Mouse (Mus musculus): Measurements from ENCODE around the gene Cdc42ep3. TPM values are rescaled to one million over a fixed set of nuclear protein-coding genes. Genes with fewer than 3 reads are reported as not detected.
A peak's percentile ranks its signal among the peaks of the same experiment; 100 is the strongest.

The Cdc42ep3 gene
- total and polyA plus RNA-seq, 3 experiments: 3.9 to 30.8 (median 7.6) TPM

DNA sequence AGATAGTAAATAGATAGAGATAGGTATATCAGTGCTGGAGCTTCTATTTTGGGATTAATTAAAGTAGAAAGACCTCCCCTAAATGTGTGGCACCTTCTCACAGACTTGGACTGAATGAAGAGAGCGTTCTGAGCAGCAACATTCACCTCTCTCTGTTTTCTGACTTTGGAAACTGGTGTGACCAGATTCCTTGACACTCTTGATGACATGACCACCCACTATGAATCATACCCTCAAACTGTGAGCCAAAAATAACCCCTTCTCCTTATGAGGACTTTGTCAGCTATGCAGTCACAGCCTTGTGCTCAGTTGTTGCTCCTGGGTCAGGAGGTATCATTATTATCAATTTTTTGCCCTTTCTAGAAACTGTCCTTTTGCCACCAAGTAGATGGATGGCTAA lies 55.0 kb downstream of the Cdc42ep3 start:
- Histone ChIP-seq H3K27me3 (replicated peaks) (no peaks in the 10 kb centered on the region), H3K36me3 (replicated peaks in 1 of 2; ENCODE audit: control insufficient read depth in 1 of 2, insufficient read depth in 1 of 2, low read length in 1 of 2) (no peaks in the 10 kb centered on the region), H3K27ac (ENCODE audit: insufficient read depth, low read depth) (no peak overlapping the region), H3K9ac (ENCODE audit: insufficient read depth, low read depth) (no peak overlapping the region), H3K4me2 (ENCODE audit: insufficient read depth, low read depth, poor library complexity, severe bottlenecking) (no peak overlapping the region), H3K9me3 (replicated peaks; ENCODE audit: low read length) (peaks cover 3% of the 10 kb centered on the region), H3K4me1 (ENCODE audit: control insufficient read depth in 1 of 2, insufficient read depth in 2 of 2) (peaks cover 5 to 45% of the 10 kb centered on the region in 2 experiments), H3K4me3 (replicated peaks in 1 of 3; ENCODE audit: low read depth in 2 of 3, low read length in 2 of 3, poor library complexity in 1 of 3) (no peak overlapping the region), H3K79me2 (replicated peaks; ENCODE audit: control insufficient read depth, extremely low read depth, insufficient read depth, poor library complexity, severe bottlenecking) (no peaks in the 10 kb centered on the region)
- DNase-seq (ENCODE audit: extremely low read depth): no peak
- in situ Hi-C loops (cut with MboI; ENCODE audit: low pct_ligation_motif_present, low pct_unique_long_range_greater_than_20kb, low sequenced_read_pairs) (no loop called here), dilution Hi-C loops (cut with MboI; ENCODE audit: extremely low pct_ligation_motif_present, extremely low pct_unique_long_range_greater_than_20kb, low sequenced_read_pairs) (no loop called here)
- TF ChIP-seq UBTF (IDR thresholded peaks at IDR 0.05; ENCODE audit: low read depth, low read length) (no peak), CHD2 (IDR thresholded peaks at IDR 0.05; ENCODE audit: low read length) (no peak), NRF1 (IDR thresholded peaks at IDR 0.05; ENCODE audit: low read depth, low read length) (no peak), CTCF (conservative IDR thresholded peaks at IDR 0.05 in 1 of 2, IDR thresholded peaks at IDR 0.05 in 1 of 2; ENCODE audit: low read depth in 2 of 2, low read length in 2 of 2) (no peak), HCFC1 (IDR thresholded peaks at IDR 0.05; ENCODE audit: low read depth, low read length) (no peak), MAFK (IDR thresholded peaks at IDR 0.05; ENCODE audit: insufficient replicate concordance, low read length) (no peak), E2F4 (IDR thresholded peaks at IDR 0.05; ENCODE audit: insufficient replicate concordance, low read depth, low read length) (no peak), ELF1 (IDR thresholded peaks at IDR 0.05; ENCODE audit: low read depth, low read length) (no peak), KAT2A (IDR thresholded peaks at IDR 0.05; ENCODE audit: insufficient replicate concordance, low read length) (no peak), JUND (conservative IDR thresholded peaks at IDR 0.05; ENCODE audit: low read depth, low read length) (no peak), BHLHE40 (IDR thresholded peaks at IDR 0.05; ENCODE audit: low read depth, low read length) (no peak), ZMIZ1 (IDR thresholded peaks at IDR 0.05; ENCODE audit: low read depth, low read length) (no peak), USF2 (conservative IDR thresholded peaks at IDR 0.05; ENCODE audit: low read depth, low read length) (no peak), MEF2A (IDR thresholded peaks at IDR 0.05; ENCODE audit: borderline replicate concordance, low read depth, low read length) (no peak)

DNA sequence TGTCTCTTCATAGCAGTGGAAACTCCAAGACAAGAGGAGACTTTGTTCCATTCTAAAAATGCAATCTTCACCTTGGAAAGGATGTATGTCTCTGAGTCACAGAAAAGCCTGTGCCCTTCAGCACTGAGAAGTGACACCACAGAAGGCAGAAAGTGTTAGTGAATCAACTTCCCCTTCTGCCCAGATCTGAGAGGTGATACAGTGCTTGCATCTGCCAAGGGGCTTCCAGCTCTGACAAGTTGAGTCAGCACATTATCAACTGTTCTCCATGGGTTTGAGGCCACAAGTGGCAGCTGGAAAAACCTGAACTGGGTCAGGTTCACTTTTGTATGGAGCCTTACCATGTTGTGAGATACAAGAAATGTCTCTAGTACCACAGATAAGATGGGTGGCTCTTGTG lies 55.9 kb downstream of the Cdc42ep3 start:
- in situ Hi-C loops (cut with MboI; ENCODE audit: low pct_ligation_motif_present, low pct_unique_long_range_greater_than_20kb, low sequenced_read_pairs): no loop called here

More for the DNA sequence above, 55.9 kb downstream of the Cdc42ep3 start:
- Histone ChIP-seq H3K9ac (ENCODE audit: insufficient read depth, low read depth) (no peak overlapping the region), H3K27me3 (replicated peaks) (no peaks in the 10 kb centered on the region), H3K4me3 (replicated peaks in 1 of 3; ENCODE audit: low read depth in 2 of 3, low read length in 2 of 3, poor library complexity in 1 of 3) (no peak overlapping the region), H3K9me3 (replicated peaks; ENCODE audit: low read length) (peaks cover 3% of the 10 kb centered on the region), H3K4me2 (ENCODE audit: insufficient read depth, low read depth, poor library complexity, severe bottlenecking) (no peak overlapping the region), H3K4me1 (ENCODE audit: control insufficient read depth in 1 of 2, insufficient read depth in 2 of 2) (peaks cover 5 to 45% of the 10 kb centered on the region in 2 experiments), H3K27ac (ENCODE audit: insufficient read depth, low read depth) (no peak overlapping the region), H3K36me3 (replicated peaks in 1 of 2; ENCODE audit: control insufficient read depth in 1 of 2, insufficient read depth in 1 of 2, low read length in 1 of 2) (no peaks in the 10 kb centered on the region), H3K79me2 (replicated peaks; ENCODE audit: control insufficient read depth, extremely low read depth, insufficient read depth, poor library complexity, severe bottlenecking) (no peaks in the 10 kb centered on the region)
- dilution Hi-C loops (cut with MboI; ENCODE audit: extremely low pct_ligation_motif_present, extremely low pct_unique_long_range_greater_than_20kb, low sequenced_read_pairs): no loop called here
- TF ChIP-seq ETS1 (conservative IDR thresholded peaks at IDR 0.05; ENCODE audit: low read depth, low read length) (no peak; the same call in 1 of the 2 replicates), MAZ (IDR thresholded peaks at IDR 0.05; ENCODE audit: low read depth, low read length) (no peak), MAFK (IDR thresholded peaks at IDR 0.05; ENCODE audit: insufficient replicate concordance, low read length) (peak; percentile 82; the same call in 1 of the 2 replicates)
- DNase-seq (ENCODE audit: extremely low read depth): peak; percentile 73
